Mouse (Mus musculus) ES-Bruce4 (cell line): ENCODE data around the gene Gm44503. TPM values are rescaled to one million over a fixed set of nuclear protein-coding genes. Genes with fewer than 3 reads are reported as not detected.
A peak's percentile ranks its signal among the peaks of the same experiment; 100 is the strongest.

Experiments
- H3K27ac ChIP-seq: 2 replicates; pipeline ENCODE4 v1.5.1; 2012; ENCODE audit warnings: low read length, inconsistent platforms; ENCODE audit not compliant: insufficient read depth
- H3K27me3 ChIP-seq: 2 replicates; pipeline ENCODE4 v1.6.1; 2012; ENCODE audit warnings: mild to moderate bottlenecking, low read length, inconsistent platforms; ENCODE audit not compliant: control insufficient read depth, poor library complexity, insufficient read depth, severe bottlenecking
- H3K36me3 ChIP-seq: 2 replicates; pipeline ENCODE4 v1.6.1; 2012; ENCODE audit warnings: inconsistent platforms, mild to moderate bottlenecking, low read length, moderate library complexity; ENCODE audit not compliant: control insufficient read depth, poor library complexity, insufficient read depth, severe bottlenecking
- H3K4me1 ChIP-seq: one replicate; pipeline ENCODE4 v1.8.1; 2011; ENCODE audit warnings: low read length; ENCODE audit not compliant: control insufficient read depth, insufficient read depth
- H3K4me3 ChIP-seq: 2 replicates; pipeline ENCODE4 v1.5.1; 2011; ENCODE audit warnings: low read depth, mild to moderate bottlenecking, low read length
- H3K9ac ChIP-seq: 2 replicates; pipeline ENCODE4 v1.6.1; 2012; ENCODE audit warnings: low read depth, mild to moderate bottlenecking, inconsistent platforms; ENCODE audit not compliant: poor library complexity, severe bottlenecking
- H3K9me3 ChIP-seq: replicated peaks from 2 replicates; pipeline ENCODE4 v1.6.1; 2012; ENCODE audit warnings: mild to moderate bottlenecking, low read length, inconsistent platforms; ENCODE audit not compliant: control insufficient read depth, poor library complexity, insufficient read depth, severe bottlenecking
- CTCF ChIP-seq: IDR thresholded peaks from one replicate; pipeline ENCODE4 v1.8.1; 2011; ENCODE audit warnings: low read depth, low read length
- EP300 ChIP-seq: IDR thresholded peaks from 2 replicates; pipeline ENCODE4 v1.6.1; 2011; ENCODE audit warnings: low read depth, low read length; ENCODE audit not compliant: insufficient read depth
- POLR2A ChIP-seq: IDR thresholded peaks from one replicate; pipeline ENCODE4 v1.8.1; 2011; ENCODE audit warnings: low read length; ENCODE audit not compliant: insufficient read depth
- polyA plus RNA-seq: library from polyadenylated mRNA; stranded (reverse); fragments of >200 nt; gene quantifications from 2 replicates; pipeline ENCODE4 v1.2.4, GENCODE M21; 2011; ENCODE audit warnings: low read depth; ENCODE audit not compliant: missing spikeins, insufficient read depth, insufficient read length

Gene Gm44503
- polyA plus RNA-seq, 1 experiment = not detected

DNA sequence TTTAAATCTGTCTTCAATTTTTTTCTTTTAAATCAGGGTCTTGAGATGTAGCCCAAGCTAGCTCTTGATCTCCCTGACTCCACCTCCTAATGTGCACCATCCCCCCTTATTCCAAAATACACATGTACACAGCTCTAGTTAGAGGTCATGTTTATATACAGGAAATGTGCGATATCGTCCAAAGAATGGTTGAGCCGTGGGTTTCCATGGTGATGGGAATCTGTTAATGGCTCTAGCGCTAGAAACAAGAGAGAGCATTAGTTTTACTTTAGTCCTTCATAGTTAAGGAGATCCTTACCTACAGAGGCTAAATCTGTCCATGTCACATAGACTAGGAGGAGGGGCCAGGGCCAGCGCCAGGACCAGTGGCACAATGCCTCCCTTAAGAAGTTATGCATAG lies 91.2 kb downstream of the Gm44503 start:
- no peak overlapping the region for H3K9ac ChIP-seq
- no peak overlapping the region for H3K27ac ChIP-seq
- H3K9me3 ChIP-seq = no peaks in the 10 kb centered on the region
- H3K27me3 ChIP-seq = no peaks in the 10 kb centered on the region
- no peak for TF ChIP-seq EP300
- TF ChIP-seq CTCF = no peak
- no peak for TF ChIP-seq POLR2A
- H3K36me3 ChIP-seq = no peaks in the 10 kb centered on the region
- no peaks in the 10 kb centered on the region for H3K4me1 ChIP-seq
- H3K4me3 ChIP-seq = no peak overlapping the region

- Histone ChIP-seq H3K4me3 (no peak overlapping the region), H3K27me3 (no peaks in the 10 kb centered on the region), H3K36me3 (no peaks in the 10 kb centered on the region), H3K4me1 (no peaks in the 10 kb centered on the region), H3K27ac (no peak overlapping the region), H3K9ac (no peak overlapping the region), H3K9me3 (no peaks in the 10 kb centered on the region)
- no peak for TF ChIP-seq POLR2A
- TF ChIP-seq EP300 = no peak
- TF ChIP-seq CTCF = no peak
Measured at GRCm38 (mm10) chr9:73050606-73051005, 92.0 kb downstream of the Gm44503 start.

DNA sequence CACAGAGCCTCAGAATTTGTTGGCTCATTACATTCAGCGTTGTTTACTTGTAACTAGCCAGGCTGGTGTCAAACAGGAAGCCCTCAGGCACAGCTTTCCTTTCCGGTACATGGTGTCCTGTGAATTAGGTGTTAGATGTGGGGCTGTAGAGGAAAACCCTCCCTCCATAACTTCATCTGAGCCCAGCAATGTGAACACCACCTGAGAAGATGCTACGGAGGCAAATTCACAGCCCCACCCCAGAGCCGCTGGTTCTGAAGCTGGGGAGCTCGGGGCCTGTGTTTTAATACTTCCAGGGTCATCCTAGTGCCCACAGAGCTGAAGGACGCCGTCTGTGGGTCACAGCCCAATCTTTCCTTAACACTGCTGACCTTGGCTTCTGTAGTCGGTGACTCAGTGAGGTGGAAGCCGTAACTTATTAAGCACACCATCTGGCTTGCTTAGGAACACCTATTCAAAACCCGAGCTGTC lies 96.8 kb downstream of the Gm44503 start:
- Histone ChIP-seq H3K4me3 (no peak overlapping the region), H3K36me3 (no peaks in the 10 kb centered on the region), H3K27me3 (no peaks in the 10 kb centered on the region), H3K4me1 (peaks cover 4% of the 10 kb centered on the region), H3K27ac (peak overlapping the region; percentile 73), H3K9ac (peak overlapping the region; percentile 21; the same call in 1 of the 2 replicates), H3K9me3 (no peaks in the 10 kb centered on the region)
- 0 out of 2 replicates have a peak, but pooled peaks have one; percentile 39 for TF ChIP-seq EP300
- TF ChIP-seq POLR2A = no peak
- TF ChIP-seq CTCF = no peak

GRCm38 (mm10) chr9:73059224-73059623 lies 100.6 kb downstream of the Gm44503 start:
- Histone ChIP-seq H3K27me3 (no peaks in the 10 kb centered on the region), H3K9me3 (no peaks in the 10 kb centered on the region), H3K36me3 (no peaks in the 10 kb centered on the region), H3K9ac (no peak overlapping the region), H3K27ac (no peak overlapping the region), H3K4me3 (no peak overlapping the region), H3K4me1 (peaks cover 6% of the 10 kb centered on the region)
- TF ChIP-seq EP300 (no peak), CTCF (no peak), POLR2A (no peak)

DNA sequence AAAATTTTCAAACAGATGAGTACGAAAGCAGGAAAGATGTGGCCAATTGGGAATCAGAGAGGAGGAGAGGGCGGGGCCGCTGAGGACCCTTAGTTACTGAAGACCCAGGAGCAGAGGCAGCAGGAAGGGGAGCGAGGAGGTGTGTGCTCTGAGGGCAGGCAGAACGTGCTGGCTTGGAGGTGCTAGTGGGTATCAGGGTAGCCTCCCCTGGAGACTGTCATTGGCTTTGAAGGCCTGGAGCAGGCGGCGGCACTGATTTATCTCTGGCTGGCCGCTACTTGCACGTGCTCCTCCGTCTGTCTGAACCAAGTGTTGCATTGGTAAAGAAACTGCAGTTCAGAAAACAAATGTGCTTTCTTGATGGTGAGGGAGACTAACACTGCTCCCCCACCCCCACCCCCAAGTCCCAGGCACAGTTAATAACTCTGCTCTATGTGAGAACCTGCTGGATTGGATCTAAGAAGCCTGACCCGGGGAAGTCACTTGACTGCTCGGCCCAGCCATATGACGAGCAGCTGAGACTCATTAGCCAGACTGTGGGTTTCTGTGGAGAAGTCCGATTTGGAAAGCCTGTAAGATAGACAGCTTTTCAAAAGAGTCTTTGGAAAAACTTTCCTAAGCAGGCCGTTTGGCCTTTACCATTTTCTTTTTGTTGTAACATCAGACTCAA lies 105.1 kb downstream of the Gm44503 start:
- Histone ChIP-seq H3K36me3 (no peaks in the 10 kb centered on the region), H3K4me1 (peaks cover 10% of the 10 kb centered on the region), H3K27me3 (no peaks in the 10 kb centered on the region), H3K4me3 (peak overlapping the region; percentile 4; the same call in 1 of the 2 replicates), H3K9ac (no peak overlapping the region), H3K27ac (no peak overlapping the region), H3K9me3 (no peaks in the 10 kb centered on the region)
- no peak for TF ChIP-seq CTCF
- no peak for TF ChIP-seq EP300
- peak; percentile 34 for TF ChIP-seq POLR2A

Other genes starting within 250 kb of the Gm44503 start
- gene Prtg, start 152.0 kb upstream of the Gm44503 start, polyA plus RNA-seq = 72.4 and 78.5 TPM in 2 replicates
- gene Pygo1, start 33.2 kb upstream of the Gm44503 start, polyA plus RNA-seq = 1.2 and 1.3 TPM in 2 replicates
- gene Dyx1c1, start 67 bp upstream of the Gm44503 start, polyA plus RNA-seq = 2.3 and 2.4 TPM in 2 replicates
- 13.0 and 15.4 TPM in 2 replicates for gene Ccpg1os, start 26.5 kb downstream of the Gm44503 start, polyA plus RNA-seq
- gene Ccpg1, start 26.6 kb downstream of the Gm44503 start, polyA plus RNA-seq = 41.5 and 41.9 TPM in 2 replicates
- gene Pigb, start 81.5 kb downstream of the Gm44503 start, polyA plus RNA-seq = 28.9 and 30.0 TPM in 2 replicates
- 16.1 and 18.2 TPM in 2 replicates for gene Rab27a, start 86.0 kb downstream of the Gm44503 start, polyA plus RNA-seq
- 2.3 and 4.0 TPM in 2 replicates for gene Khdc3, start 143.0 kb downstream of the Gm44503 start, polyA plus RNA-seq
- not detected in 2 replicates for gene Gm20509, start 143.6 kb downstream of the Gm44503 start, polyA plus RNA-seq
- 144 and 146 TPM in 2 replicates for gene Rsl24d1, start 154.6 kb downstream of the Gm44503 start, polyA plus RNA-seq